Mouse (Mus musculus) lung, adult 2 months (tissue): Measurements from ENCODE around the gene Pkd1l1. TPM values are rescaled to one million over a fixed set of nuclear protein-coding genes. Genes with fewer than 3 reads are reported as not detected.

Source experiments
- DNase-seq: peaks from one replicate; pipeline ENCODE4 v3.0.0; 2022
- H3K4me1 ChIP-seq: fragments of 200-500 bp; 2 replicates; pipeline ENCODE4 v1.6.1; 2011; ENCODE audit warnings: low read length; ENCODE audit not compliant: control insufficient read depth, insufficient read depth
- H3K4me3 ChIP-seq: fragments of 200-500 bp; replicated peaks from 2 replicates; pipeline ENCODE3; 2011; ENCODE audit warnings: low read depth, mild to moderate bottlenecking, control low read depth, low read length; ENCODE audit errors: extremely low read depth
- CTCF ChIP-seq: fragments of 200-500 bp; IDR thresholded peaks from 2 replicates; pipeline ENCODE4 v1.5.1; 2011; ENCODE audit warnings: mild to moderate bottlenecking, low read length, control low read depth; ENCODE audit not compliant: insufficient read depth
- POLR2A ChIP-seq: fragments of 200-500 bp; IDR thresholded peaks from 2 replicates; pipeline ENCODE4 v1.6.1; 2011; ENCODE audit warnings: low read depth, mild to moderate bottlenecking, control low read depth, low read length, borderline replicate concordance; ENCODE audit errors: extremely low read depth
- WGBS: fragments of 180-500 bp; shearing (Covaris S2); methylation state at CpG from one replicate; pipeline ENCODE4 v1.1.7; 2018; 5-methylcytosine and 5-hydroxymethylcytosine counted together
- polyA plus RNA-seq: library from polyadenylated mRNA; depleted of rRNA; stranded (reverse); fragments of >200 nt; gene quantifications from 2 replicates; pipeline ENCODE4 v1.2.3, GENCODE M21; 2012

The Pkd1l1 gene
- polyA plus RNA-seq, 1 experiment = 0.08 TPM

- no peak for DNase-seq
These were observed 161.5 kb downstream of the Pkd1l1 start for GRCm38 (mm10) chr11:8811506-8812100.

GRCm38 (mm10) chr11:8809644-8810043 lies 163.4 kb downstream of the Pkd1l1 start:
- WGBS = 50% methylated on average over 1 of the region's 1 CpGs
- no peak overlapping the region for H3K4me3 ChIP-seq
- no peaks in the 10 kb centered on the region for H3K4me1 ChIP-seq
- DNase-seq = no peak
- no peak for TF ChIP-seq POLR2A
- no peak for TF ChIP-seq CTCF

More at GRCm38 (mm10) chr11:8811506-8812100, 161.5 kb downstream of the Pkd1l1 start:
- TF ChIP-seq CTCF (no peak), POLR2A (no peak)
- WGBS = 27% methylated on average over 5 of the region's 5 CpGs
- Histone ChIP-seq H3K4me1 (no peaks in the 10 kb centered on the region), H3K4me3 (no peak overlapping the region)

- 81% methylated on average over 4 of the region's 4 CpGs for WGBS
- no peak for DNase-seq
- H3K4me1 ChIP-seq = no peaks in the 10 kb centered on the region
- H3K4me3 ChIP-seq = no peak overlapping the region
- TF ChIP-seq POLR2A = no peak
- TF ChIP-seq CTCF = no peak
These were observed 166.1 kb downstream of the Pkd1l1 start for GRCm38 (mm10) chr11:8807009-8807408.

GRCm38 (mm10) chr11:8804178-8804577 lies 168.9 kb downstream of the Pkd1l1 start:
- no peak overlapping the region for H3K4me3 ChIP-seq

GRCm38 (mm10) chr11:8797486-8797885 lies 175.6 kb downstream of the Pkd1l1 start:
- H3K4me1 ChIP-seq = no peaks in the 10 kb centered on the region
- WGBS = 25% methylated on average over 5 of the region's 5 CpGs
- no peak overlapping the region for H3K4me3 ChIP-seq
- TF ChIP-seq POLR2A (no peak), CTCF (no peak)
- DNase-seq = no peak

More at GRCm38 (mm10) chr11:8804178-8804577, 168.9 kb downstream of the Pkd1l1 start:
- TF ChIP-seq CTCF (no peak), POLR2A (no peak)
- DNase-seq = no peak
- H3K4me1 ChIP-seq = no peaks in the 10 kb centered on the region
- WGBS = 94% methylated on average over 3 of the region's 3 CpGs

GRCm38 (mm10) chr11:8795031-8795430 lies 178.0 kb downstream of the Pkd1l1 start:
- TF ChIP-seq POLR2A = no peak
- TF ChIP-seq CTCF = no peak
- Histone ChIP-seq H3K4me1 (no peaks in the 10 kb centered on the region), H3K4me3 (no peak overlapping the region)
- 75% methylated on average over 3 of the region's 3 CpGs for WGBS
- DNase-seq = no peak

GRCm38 (mm10) chr11:8792146-8792545 lies 180.9 kb downstream of the Pkd1l1 start:
- TF ChIP-seq CTCF = no peak
- no peak for TF ChIP-seq POLR2A
- 40% methylated on average over 2 of the region's 2 CpGs for WGBS
- no peaks in the 10 kb centered on the region for H3K4me1 ChIP-seq

GRCm38 (mm10) chr11:8789186-8789585 lies 183.9 kb downstream of the Pkd1l1 start:
- Histone ChIP-seq H3K4me3 (no peak overlapping the region), H3K4me1 (no peaks in the 10 kb centered on the region)
- no peak for DNase-seq
- 82% methylated on average over 5 of the region's 5 CpGs for WGBS
- no peak for TF ChIP-seq CTCF
- TF ChIP-seq POLR2A = no peak

More at GRCm38 (mm10) chr11:8792146-8792545, 180.9 kb downstream of the Pkd1l1 start:
- H3K4me3 ChIP-seq = no peak overlapping the region
- DNase-seq = no peak

GRCm38 (mm10) chr11:8787604-8788003 lies 185.5 kb downstream of the Pkd1l1 start:
- no peak overlapping the region for H3K4me3 ChIP-seq
- no peak for DNase-seq
- WGBS = 61% methylated on average over 3 of the region's 3 CpGs
- no peaks in the 10 kb centered on the region for H3K4me1 ChIP-seq
- TF ChIP-seq POLR2A (no peak), CTCF (no peak)

- no peak overlapping the region for H3K4me3 ChIP-seq
- H3K4me1 ChIP-seq = no peaks in the 10 kb centered on the region
- 84% methylated on average over 4 of the region's 4 CpGs for WGBS
- DNase-seq = no peak
- no peak for TF ChIP-seq POLR2A
- no peak for TF ChIP-seq CTCF
These were observed 188.7 kb downstream of the Pkd1l1 start for GRCm38 (mm10) chr11:8784413-8784812.

GRCm38 (mm10) chr11:8782141-8782465 lies 191.0 kb downstream of the Pkd1l1 start:
- WGBS = 69% methylated on average over 3 of the region's 3 CpGs
- DNase-seq = no peak
- TF ChIP-seq CTCF (no peak), POLR2A (no peak)
- no peak overlapping the region for H3K4me3 ChIP-seq
- H3K4me1 ChIP-seq = no peaks in the 10 kb centered on the region
